Mouse (Mus musculus): ENCODE measurements at regions not wholly inside any gene's neighbourhood (a gene's known extent, or its start where the extent isn't known, plus 50 kb on each side); places are given as distances from the start of the nearest gene placed in this dataset.

DNA sequence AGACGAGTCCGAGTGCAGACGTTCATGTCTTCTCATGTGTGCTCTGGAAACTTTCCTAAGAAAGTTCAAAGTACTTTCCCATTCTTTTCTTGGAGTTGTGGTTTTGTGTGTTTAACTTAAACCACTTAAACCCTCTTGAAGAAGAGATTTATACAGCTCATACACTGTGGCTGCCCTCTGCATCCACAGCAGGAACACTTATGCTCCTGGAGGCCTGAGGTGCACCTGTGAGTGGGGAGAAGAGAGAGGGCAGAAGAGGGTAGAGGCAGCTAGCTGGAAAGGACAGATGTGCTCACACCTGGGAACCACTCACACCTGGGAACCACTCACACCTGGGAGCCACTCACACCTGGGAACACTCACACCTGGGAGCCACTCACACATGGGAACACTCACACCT lies 408.0 kb downstream of the Ajap1 start:
- H3K9me3 ChIP-seq (ENCODE audit: control insufficient read depth, low read length), result no peaks in the 10 kb centered on the region
- no peaks in the 10 kb centered on the region for H3K36me3 ChIP-seq (ENCODE audit: control insufficient read depth, insufficient read depth, low read length)
- H3K27me3 ChIP-seq (ENCODE audit: control insufficient read depth, insufficient read depth, low read length), result no peaks in the 10 kb centered on the region
- DNase-seq (ENCODE audit: low spot score), result no peak
- WGBS, result 73% methylated on average over 3 of the region's 3 CpGs
- no peak for ATAC-seq (ENCODE audit: low FRiP score, low read depth)
- no peak overlapping the region for H3K4me3 ChIP-seq (replicated peaks; ENCODE audit: low read length)
- H3K4me2 ChIP-seq (replicated peaks; ENCODE audit: low read depth, low read length, severe bottlenecking), result no peak overlapping the region
- H3K27ac ChIP-seq (replicated peaks; ENCODE audit: low read depth, low read length), result no peak overlapping the region
- no peak for TF ChIP-seq POLR2A (IDR thresholded peaks at IDR 0.05; ENCODE audit: borderline replicate concordance, extremely low read depth, insufficient read depth, insufficient read length)
- H3K9ac ChIP-seq (ENCODE audit: low read depth, low read length, severe bottlenecking), result no peak overlapping the region
- H3K4me1 ChIP-seq (ENCODE audit: control insufficient read depth, insufficient read depth, low read length), result no peaks in the 10 kb centered on the region

DNA sequence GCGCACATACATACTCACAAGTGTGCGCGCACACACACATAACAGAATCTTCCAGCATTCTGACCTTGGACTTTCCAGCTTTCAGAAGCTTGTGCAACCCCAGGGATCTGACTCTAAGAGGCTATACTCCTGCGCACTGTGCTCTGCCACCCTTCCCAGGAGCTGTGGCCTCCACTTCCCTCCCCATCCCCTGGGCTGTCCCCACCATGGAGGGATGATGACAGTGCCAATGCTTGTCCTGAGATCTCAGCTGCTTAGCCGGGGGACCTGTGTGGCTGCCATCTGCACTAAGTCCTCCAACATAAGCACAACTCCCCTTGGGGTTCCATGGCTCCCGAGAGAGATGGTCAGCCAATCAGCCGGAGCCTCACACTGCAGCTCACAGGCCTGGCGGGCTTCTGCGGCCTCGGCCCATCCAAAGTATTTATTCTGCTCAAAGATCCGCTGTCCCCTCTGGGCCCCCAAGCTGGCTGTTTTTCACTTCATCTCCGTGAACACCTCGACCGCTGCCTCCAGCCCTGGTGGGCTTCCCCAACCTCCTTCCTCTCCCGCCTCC lies 412.3 kb downstream of the Ajap1 start:
- no peak for DNase-seq (ENCODE audit: low spot score)

DNA sequence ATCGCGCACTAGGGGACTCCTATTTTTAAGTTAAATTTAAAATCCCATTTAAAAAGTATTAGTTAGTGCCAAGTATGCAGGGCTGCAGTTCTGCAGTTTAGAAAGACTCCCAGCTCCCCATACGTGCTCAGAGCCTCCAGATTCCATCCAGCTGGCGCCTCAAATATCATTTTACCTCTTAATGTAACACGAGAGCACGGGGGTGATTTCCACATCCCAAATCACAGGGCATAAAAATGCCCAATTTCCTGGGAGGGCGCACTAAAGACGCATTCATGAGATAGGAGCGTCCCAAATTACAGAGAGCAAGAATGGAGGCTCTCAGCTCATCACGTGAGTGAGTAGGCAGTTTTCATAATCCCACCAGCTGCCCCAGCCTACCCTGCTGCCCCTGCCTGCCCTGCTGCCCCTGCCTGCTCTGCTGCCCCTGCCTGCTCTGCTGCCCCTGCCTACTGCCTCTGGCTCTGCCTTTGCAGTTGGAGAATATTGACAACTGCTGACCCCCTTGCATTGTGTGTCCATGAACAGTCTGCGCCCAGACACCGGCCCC lies 414.1 kb downstream of the Ajap1 start:
- DNase-seq (ENCODE audit: low spot score), result peak; percentile 6
- H3K27me3 ChIP-seq (ENCODE audit: control insufficient read depth, insufficient read depth, low read length), result no peaks in the 10 kb centered on the region
- no peak overlapping the region for H3K4me2 ChIP-seq (replicated peaks; ENCODE audit: low read depth, low read length, severe bottlenecking)
- 54% methylated on average over 12 of the region's 12 CpGs for WGBS
- no peak for ATAC-seq (ENCODE audit: low FRiP score, low read depth)
- peaks cover 3% of the 10 kb centered on the region; the same call in 1 of the 2 replicates for H3K4me1 ChIP-seq (ENCODE audit: control insufficient read depth, insufficient read depth, low read length)
- H3K9me3 ChIP-seq (ENCODE audit: control insufficient read depth, low read length), result no peaks in the 10 kb centered on the region
- H3K4me3 ChIP-seq (replicated peaks; ENCODE audit: low read length), result no peak overlapping the region
- TF ChIP-seq POLR2A (IDR thresholded peaks at IDR 0.05; ENCODE audit: borderline replicate concordance, extremely low read depth, insufficient read depth, insufficient read length), result no peak
- no peak overlapping the region for H3K27ac ChIP-seq (replicated peaks; ENCODE audit: low read depth, low read length)
- H3K9ac ChIP-seq (ENCODE audit: low read depth, low read length, severe bottlenecking), result no peak overlapping the region
- H3K36me3 ChIP-seq (ENCODE audit: control insufficient read depth, insufficient read depth, low read length), result no peaks in the 10 kb centered on the region

More for the DNA sequence above, 412.3 kb downstream of the Ajap1 start:
- peak; percentile 15; the same call in 1 of the 2 replicates for ATAC-seq (ENCODE audit: low FRiP score, low read depth)
- 62% methylated on average over 15 of the region's 15 CpGs for WGBS
- Histone ChIP-seq H3K27me3 (ENCODE audit: control insufficient read depth, insufficient read depth, low read length) (no peaks in the 10 kb centered on the region), H3K4me2 (replicated peaks; ENCODE audit: low read depth, low read length, severe bottlenecking) (no peak overlapping the region), H3K9ac (ENCODE audit: low read depth, low read length, severe bottlenecking) (no peak overlapping the region), H3K9me3 (ENCODE audit: control insufficient read depth, low read length) (no peaks in the 10 kb centered on the region), H3K4me3 (replicated peaks; ENCODE audit: low read length) (no peak overlapping the region), H3K36me3 (ENCODE audit: control insufficient read depth, insufficient read depth, low read length) (no peaks in the 10 kb centered on the region), H3K4me1 (ENCODE audit: control insufficient read depth, insufficient read depth, low read length) (peaks cover 3% of the 10 kb centered on the region; the same call in 1 of the 2 replicates), H3K27ac (replicated peaks; ENCODE audit: low read depth, low read length) (no peak overlapping the region)
- no peak for TF ChIP-seq POLR2A (IDR thresholded peaks at IDR 0.05; ENCODE audit: borderline replicate concordance, extremely low read depth, insufficient read depth, insufficient read length)

DNA sequence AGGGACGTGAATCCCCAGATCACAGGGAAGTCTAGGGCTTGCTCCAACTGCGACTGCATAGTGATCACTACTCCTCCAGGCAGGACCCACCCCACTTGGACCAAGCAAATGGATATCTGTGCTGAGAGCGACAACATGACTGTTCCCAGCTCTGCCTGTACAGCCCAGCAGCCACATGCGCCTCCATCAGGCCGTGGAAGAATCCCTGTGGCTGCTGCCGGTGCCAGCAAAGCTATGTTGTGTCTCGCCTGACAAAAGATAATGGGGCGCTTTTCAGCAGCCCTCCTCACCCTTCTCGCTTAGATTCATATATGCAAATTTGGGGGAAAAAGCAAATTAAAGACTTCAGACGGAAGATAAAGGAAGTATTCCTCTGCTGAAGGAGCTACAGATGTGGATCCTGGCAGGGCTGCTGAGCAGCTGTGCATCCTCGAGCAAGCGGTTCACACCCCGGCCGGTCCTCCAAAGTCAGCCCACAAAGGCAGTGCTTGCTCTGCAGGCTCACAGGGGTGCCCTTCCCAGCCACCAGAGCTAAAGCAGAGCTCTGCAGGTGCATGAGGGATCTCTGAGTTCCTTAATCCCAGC lies 418.5 kb downstream of the Ajap1 start:
- ATAC-seq (ENCODE audit: low FRiP score, low read depth) (no peak), DNase-seq (ENCODE audit: low spot score) (no peak)
- 69% methylated on average over 14 of the region's 14 CpGs for WGBS
- Histone ChIP-seq H3K27ac (replicated peaks; ENCODE audit: low read depth, low read length) (no peak overlapping the region), H3K4me3 (replicated peaks; ENCODE audit: low read length) (no peak overlapping the region), H3K27me3 (ENCODE audit: control insufficient read depth, insufficient read depth, low read length) (no peaks in the 10 kb centered on the region), H3K4me2 (replicated peaks; ENCODE audit: low read depth, low read length, severe bottlenecking) (no peak overlapping the region), H3K36me3 (ENCODE audit: control insufficient read depth, insufficient read depth, low read length) (no peaks in the 10 kb centered on the region), H3K9me3 (ENCODE audit: control insufficient read depth, low read length) (no peaks in the 10 kb centered on the region), H3K4me1 (ENCODE audit: control insufficient read depth, insufficient read depth, low read length) (peaks cover 3% of the 10 kb centered on the region; the same call in 1 of the 2 replicates), H3K9ac (ENCODE audit: low read depth, low read length, severe bottlenecking) (no peak overlapping the region)
- TF ChIP-seq POLR2A (IDR thresholded peaks at IDR 0.05; ENCODE audit: borderline replicate concordance, extremely low read depth, insufficient read depth, insufficient read length), result no peak

DNA sequence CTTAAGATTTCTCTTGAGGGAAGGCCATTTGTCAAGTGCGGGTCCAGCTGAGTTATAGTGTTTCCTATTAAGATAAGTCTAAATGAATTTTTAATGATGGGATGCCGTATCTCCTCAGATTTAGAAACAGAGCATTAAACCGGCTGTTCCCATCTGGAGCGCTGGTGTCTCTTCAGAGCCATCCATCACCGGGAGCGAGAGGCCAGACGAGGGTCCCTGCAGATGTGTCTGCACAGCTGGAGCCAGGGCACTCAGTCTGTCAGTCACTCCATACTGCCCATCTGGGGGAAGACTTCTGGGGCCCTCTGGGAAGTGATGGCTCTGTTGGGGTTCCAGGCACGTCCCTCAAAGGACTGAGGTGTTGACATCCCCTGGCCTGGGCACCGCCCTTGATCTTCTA lies 419.2 kb downstream of the Ajap1 start:
- 70% methylated on average over 9 of the region's 9 CpGs for WGBS

More for the DNA sequence above, 419.2 kb downstream of the Ajap1 start:
- Histone ChIP-seq H3K4me2 (replicated peaks; ENCODE audit: low read depth, low read length, severe bottlenecking) (no peak overlapping the region), H3K9ac (ENCODE audit: low read depth, low read length, severe bottlenecking) (no peak overlapping the region), H3K9me3 (ENCODE audit: control insufficient read depth, low read length) (no peaks in the 10 kb centered on the region), H3K27ac (replicated peaks; ENCODE audit: low read depth, low read length) (no peak overlapping the region), H3K4me1 (ENCODE audit: control insufficient read depth, insufficient read depth, low read length) (peaks cover under 1% of the 10 kb centered on the region; the same call in 1 of the 2 replicates), H3K27me3 (ENCODE audit: control insufficient read depth, insufficient read depth, low read length) (no peaks in the 10 kb centered on the region), H3K4me3 (replicated peaks; ENCODE audit: low read length) (no peak overlapping the region), H3K36me3 (ENCODE audit: control insufficient read depth, insufficient read depth, low read length) (no peaks in the 10 kb centered on the region)
- TF ChIP-seq POLR2A (IDR thresholded peaks at IDR 0.05; ENCODE audit: borderline replicate concordance, extremely low read depth, insufficient read depth, insufficient read length), result no peak
- no peak for DNase-seq (ENCODE audit: low spot score)
- ATAC-seq (ENCODE audit: low FRiP score, low read depth), result no peak
